Mouse (Mus musculus): ENCODE data around the gene Tekt4.

- no peak for TF ChIP-seq TCF12 (IDR thresholded peaks at IDR 0.05; ENCODE audit: insufficient read depth, poor library complexity, severe bottlenecking)
- no peak for TF ChIP-seq POLR2A (IDR thresholded peaks at IDR 0.05; ENCODE audit: insufficient read length, low read depth)
- TF ChIP-seq CEBPB (IDR thresholded peaks at IDR 0.05; ENCODE audit: insufficient read depth, poor library complexity, severe bottlenecking) = no peak
- TF ChIP-seq USF1 (IDR thresholded peaks at IDR 0.05; ENCODE audit: low read depth) = no peak
- TF ChIP-seq MYOG (IDR thresholded peaks at IDR 0.05; ENCODE audit: control insufficient read depth in 1 of 3, insufficient read depth in 1 of 3, insufficient read length in 2 of 3, low read depth in 2 of 3) = no peak
- no peak for TF ChIP-seq MAX (IDR thresholded peaks at IDR 0.05; ENCODE audit: low read depth)
- no peak for TF ChIP-seq MYOD1 (IDR thresholded peaks at IDR 0.05; ENCODE audit: control insufficient read depth in 1 of 3, insufficient read length in 2 of 3, low read depth in 2 of 3)
These were observed 39.5 kb upstream of the Tekt4 start for GRCm38 (mm10) chr17:25414917-25415316.

Data from myocyte (in vitro differentiated cells).